Mouse (Mus musculus) heart, adult 2 months (tissue): ENCODE results near the gene Pam.

Source experiments
- CTCF ChIP-seq: fragments of 200-600 bp; IDR thresholded peaks from 2 replicates; pipeline ENCODE4 v1.8.1; 2022; ENCODE audit warnings: antibody characterized with exemption, mild to moderate bottlenecking, moderate library complexity
- EP300 ChIP-seq: fragments of 200-500 bp; IDR thresholded peaks from 2 replicates; pipeline ENCODE4 v1.6.1; 2011; ENCODE audit warnings: low read depth, low read length, control low read depth; ENCODE audit not compliant: insufficient read depth
- POLR2A ChIP-seq: fragments of 200-500 bp; IDR thresholded peaks from 2 replicates; pipeline ENCODE4 v1.6.1; 2011; ENCODE audit warnings: mild to moderate bottlenecking, low read depth, low read length, control low read depth; ENCODE audit not compliant: insufficient read depth

GRCm38 (mm10) chr1:97827566-97827965, 267.9 kb downstream of the Pam start:
- TF ChIP-seq POLR2A (no peak), CTCF (no peak), EP300 (no peak)
